Mouse (Mus musculus) adrenal gland (tissue): Measurements from ENCODE around the gene Nlgn2.

Experiments used
- intact Hi-C: fragments of 180-260 bp; cut with DNase I; formaldehyde crosslinking; loops from one replicate; pipeline ENCODE4 v1.15.1; 2025

The Nlgn2 gene

GRCm38 (mm10) chr11:69834001-69834549 lies 3.5 kb downstream of the Nlgn2 start:
- intact Hi-C loops = no loop called here

GRCm38 (mm10) chr11:69833554-69833953 lies 4.0 kb downstream of the Nlgn2 start:
- intact Hi-C loops = no loop called here

GRCm38 (mm10) chr11:69828832-69829231 lies 8.8 kb downstream of the Nlgn2 start:
- intact Hi-C loops = no loop called here

GRCm38 (mm10) chr11:69823456-69823855 lies 14.1 kb downstream of the Nlgn2 start:
- intact Hi-C loops = no loop called here

- intact Hi-C loops = no loop called here
These were observed 15.5 kb downstream of the Nlgn2 start, which contains the start of gene Spem1 for GRCm38 (mm10) chr11:69822080-69822479. TSS of gene Spem1 (minus strand) at chr11:69822180.

- intact Hi-C loops = no loop called here
These were observed 18.7 kb downstream of the Nlgn2 start for GRCm38 (mm10) chr11:69818871-69819270.

GRCm38 (mm10) chr11:69818365-69818764 lies 19.2 kb downstream of the Nlgn2 start, which contains the start of gene Spem2:
TSS of gene Spem2 (minus strand) at chr11:69818465.
- intact Hi-C loops = no loop called here

- intact Hi-C loops = no loop called here
These were observed 21.1 kb downstream of the Nlgn2 start for GRCm38 (mm10) chr11:69816520-69816919.

GRCm38 (mm10) chr11:69815155-69815554 lies 22.4 kb downstream of the Nlgn2 start, which contains the start of gene Gm39566:
TSS of gene Gm39566 (minus strand) at chr11:69815298.
- intact Hi-C loops = no loop called here

- intact Hi-C loops = no loop called here
These were observed 27.3 kb downstream of the Nlgn2 start for GRCm38 (mm10) chr11:69810280-69810679.

GRCm38 (mm10) chr11:69807641-69808040 lies 29.9 kb downstream of the Nlgn2 start:
- intact Hi-C loops = loop anchor here (5.0 kb wide), 1 partner anchor 70 kb away; the partner anchor contains the start of gene Tmem95

- intact Hi-C loops = loop anchor here (5.0 kb wide), 1 partner anchor 71 kb away; the partner anchor contains the start of gene Tmem95
These were observed 31.2 kb downstream of the Nlgn2 start for GRCm38 (mm10) chr11:69806378-69806777.

- intact Hi-C loops = loop anchor here (5.0 kb wide), 3 partner anchors 32 to 72 kb away; partner anchors contain the start of genes Nlgn2, Tmem256, Tmem95 and Zbtb4
These were observed 32.3 kb downstream of the Nlgn2 start, which contains the start of gene Tmem102 for GRCm38 (mm10) chr11:69804972-69805909. TSS of gene Tmem102 (minus strand) at chr11:69805624.

- intact Hi-C loops = loop anchor here (5.0 kb wide), 2 partner anchors 33 to 37 kb away; partner anchors contain the start of genes Nlgn2, Tmem256 and Zbtb4
These were observed 33.0 kb downstream of the Nlgn2 start for GRCm38 (mm10) chr11:69804652-69804940.

GRCm38 (mm10) chr11:69803786-69804651 lies 33.6 kb downstream of the Nlgn2 start:
- intact Hi-C loops = loop anchor here (5.0 kb wide), 2 partner anchors 33 to 37 kb away; partner anchors contain the start of genes Nlgn2, Tmem256 and Zbtb4

GRCm38 (mm10) chr11:69803328-69803727 lies 34.3 kb downstream of the Nlgn2 start:
- intact Hi-C loops = loop anchor here (5.0 kb wide), 2 partner anchors 34 to 36 kb away; partner anchors contain the start of genes Nlgn2, Tmem256 and Zbtb4

GRCm38 (mm10) chr11:69802648-69803105 lies 34.9 kb downstream of the Nlgn2 start:
- intact Hi-C loops = loop anchor here (5.0 kb wide), 2 partner anchors 35 kb away; partner anchors contain the start of genes Nlgn2, Tmem256 and Zbtb4

- intact Hi-C loops = loop anchor here (5.0 kb wide), 2 partner anchors 34 to 36 kb away; partner anchors contain the start of genes Nlgn2, Tmem256 and Zbtb4
These were observed 36.1 kb downstream of the Nlgn2 start, which contains the start of gene Fgf11 for GRCm38 (mm10) chr11:69801379-69801977. TSS of gene Fgf11 (minus strand) at chr11:69801857.

- intact Hi-C loops = loop anchor here (5.0 kb wide), 2 partner anchors 33 to 37 kb away; partner anchors contain the start of genes Nlgn2, Tmem256 and Zbtb4
These were observed 37.0 kb downstream of the Nlgn2 start for GRCm38 (mm10) chr11:69800392-69801197.
